Mouse (Mus musculus): ENCODE measurements around the gene Gm44511.
"Not testable (repeated sequence)": the region's sequence is repeated elsewhere in the genome, so short reads cannot be mapped to it uniquely, and the experiment has no call there.

Gene Gm44511

GRCm38 (mm10) chr6:128800696-128801095, 25.4 kb downstream of the Gm44511 start:
- not testable (repeated sequence) for DNase-seq (ENCODE audit: inconsistent age in 2 of 2, low spot score in 1 of 2)

GRCm38 (mm10) chr6:128799896-128800270, 26.2 kb downstream of the Gm44511 start:
- DNase-seq (ENCODE audit: inconsistent age in 2 of 2, low spot score in 1 of 2), result no peak

DNA sequence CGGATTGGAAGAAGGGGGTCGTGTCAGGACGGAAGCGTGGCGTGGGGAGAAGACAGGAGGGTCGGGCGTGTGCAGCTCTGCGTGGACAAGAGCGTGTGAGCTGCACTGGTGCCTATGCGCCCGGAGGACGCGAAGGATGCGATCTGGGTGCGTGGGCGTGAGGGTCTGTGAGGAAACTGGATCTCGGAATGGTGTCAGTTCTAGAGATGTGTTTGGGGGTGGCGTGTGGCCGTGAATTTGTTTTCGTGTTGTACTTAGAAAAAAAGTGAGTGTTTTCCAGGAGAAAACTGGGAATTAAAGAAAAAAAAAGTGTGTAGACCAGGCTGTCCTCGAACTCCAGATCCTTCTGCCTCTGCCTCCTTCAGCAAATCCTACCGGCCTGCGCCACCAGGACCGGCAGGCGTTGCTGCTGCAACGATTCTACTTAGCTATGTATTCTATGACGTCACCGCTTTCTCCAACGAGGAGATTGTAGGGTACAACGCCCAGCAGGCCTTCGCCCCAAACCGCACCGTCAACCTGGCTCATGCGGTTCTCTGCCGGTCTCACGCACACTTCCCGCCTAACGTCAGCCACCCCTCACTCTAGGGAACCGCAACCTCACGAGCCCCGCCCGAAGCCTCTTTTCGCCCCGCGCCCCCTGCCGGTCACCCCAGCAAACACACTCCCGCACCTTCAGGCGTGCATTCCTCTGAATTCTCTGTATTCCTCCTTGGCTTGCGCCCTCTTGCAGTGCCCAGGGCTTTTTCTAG, 26.8 kb downstream of the Gm44511 start:
- DNase-seq (ENCODE audit: inconsistent age in 2 of 2, low spot score in 1 of 2), result peak; percentile 87 to 97

DNA sequence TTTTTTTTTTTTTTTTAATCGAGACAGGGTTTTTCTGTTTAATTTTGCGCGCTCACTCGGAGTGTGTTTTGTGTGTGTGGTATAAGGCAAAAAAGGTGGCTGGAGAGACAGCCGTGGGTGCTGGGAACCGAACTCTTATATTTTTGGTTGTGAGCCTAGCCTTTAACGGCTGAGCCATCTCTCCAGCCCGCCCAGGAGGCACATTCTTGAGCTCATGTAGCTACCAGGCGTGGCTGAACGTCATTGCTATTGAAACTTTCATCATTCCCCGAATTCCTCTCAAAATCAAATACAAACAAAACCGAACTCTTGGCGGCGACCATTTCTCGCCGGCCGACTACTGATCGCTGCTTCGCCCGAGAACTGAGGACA, 27.4 kb downstream of the Gm44511 start:
- DNase-seq (ENCODE audit: inconsistent age in 2 of 2, low spot score in 1 of 2), result peak; percentile 82 to 96

GRCm38 (mm10) chr6:128797936-128798771, 28.0 kb downstream of the Gm44511 start:
- DNase-seq (ENCODE audit: inconsistent age in 2 of 2, low spot score in 1 of 2), result peak; percentile 24 to 60

DNA sequence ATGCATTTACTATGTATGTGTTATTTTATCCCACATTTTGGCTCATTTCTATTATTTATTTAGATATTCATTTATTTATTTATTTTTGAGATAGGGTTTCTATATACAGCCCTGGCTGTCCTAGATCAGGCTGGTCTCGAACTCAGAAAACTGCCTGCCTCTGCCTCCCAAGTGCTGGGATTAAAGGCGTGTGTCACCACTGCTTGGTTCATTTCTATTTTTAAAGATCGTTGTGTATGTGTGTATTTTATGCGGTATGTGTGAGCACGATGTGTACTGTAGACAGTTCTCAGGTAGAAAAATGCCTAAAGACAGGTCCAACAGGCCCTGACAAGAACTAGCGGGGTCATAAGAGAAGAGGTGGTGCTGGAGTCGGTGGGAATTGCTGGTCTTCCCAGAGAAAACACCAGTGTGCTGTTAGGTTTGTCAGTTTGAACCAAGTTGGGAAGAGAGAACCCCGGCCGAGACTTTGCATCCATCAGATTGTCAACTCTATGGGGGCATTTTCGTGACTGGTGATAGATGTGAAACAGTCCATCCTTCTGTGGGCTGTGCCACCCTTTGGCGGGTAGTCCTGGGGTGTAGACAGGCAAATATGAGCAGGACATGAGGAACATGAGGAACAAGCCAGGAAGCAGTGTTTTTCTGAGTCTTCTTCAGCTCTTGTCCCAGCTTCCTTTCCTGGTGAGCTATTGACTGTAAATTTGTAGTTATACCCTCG, 28.8 kb downstream of the Gm44511 start:
- peak in 1 of 2 experiments; percentile 31 for DNase-seq (ENCODE audit: inconsistent age in 2 of 2, low spot score in 1 of 2)

GRCm38 (mm10) chr6:128796321-128796955, 29.7 kb downstream of the Gm44511 start:
- no peak for DNase-seq (ENCODE audit: inconsistent age in 2 of 2, low spot score in 1 of 2)

- no peak for DNase-seq (ENCODE audit: inconsistent age in 2 of 2, low spot score in 1 of 2)
Measured at GRCm38 (mm10) chr6:128793734-128794133, 32.4 kb downstream of the Gm44511 start.

DNA sequence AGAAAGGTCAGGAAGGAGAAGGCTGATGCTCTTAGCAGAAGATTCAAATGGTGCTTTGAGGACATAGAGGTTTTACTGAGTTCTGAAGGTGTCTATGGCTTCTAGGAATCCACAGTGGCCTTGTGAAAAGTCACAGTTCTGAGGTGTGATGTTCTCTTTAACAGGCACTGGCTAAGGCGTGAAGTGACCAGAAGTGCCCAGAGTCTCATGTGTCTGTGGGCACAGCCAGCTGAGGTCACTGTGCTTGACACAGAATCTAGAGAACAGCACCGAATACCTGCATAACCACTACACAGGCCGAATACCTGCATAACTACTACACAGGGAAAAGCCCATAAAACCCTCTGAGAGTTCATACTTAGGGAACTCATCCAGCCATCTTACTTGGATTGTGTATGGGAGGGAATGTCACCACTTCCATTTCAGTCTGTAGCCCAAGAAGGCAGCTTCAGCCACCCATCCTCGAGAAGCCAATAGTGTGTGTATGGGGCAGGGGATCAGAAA, 35.6 kb downstream of the Gm44511 start:
- DNase-seq (ENCODE audit: inconsistent age in 2 of 2, low spot score in 1 of 2), result not testable (repeated sequence)

DNA sequence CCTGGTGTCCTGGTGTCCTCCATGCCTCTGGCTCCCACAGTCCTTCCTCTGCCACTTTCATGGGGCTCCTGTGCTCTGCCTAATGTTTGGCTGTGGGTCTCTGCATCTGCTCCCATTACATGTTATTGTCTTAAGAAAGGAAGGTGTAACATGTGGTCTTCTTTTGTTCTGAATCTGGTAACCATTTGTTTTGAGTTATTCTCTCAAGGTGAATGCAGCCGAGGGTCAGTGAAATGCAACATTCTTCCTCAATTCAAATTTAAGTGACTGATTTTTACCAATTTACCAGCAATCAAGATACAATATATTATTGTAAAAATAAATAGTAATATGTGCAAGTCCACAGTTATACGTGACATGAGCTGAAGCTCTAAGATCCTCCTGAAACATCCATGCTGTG, 37.0 kb downstream of the Gm44511 start, which contains the start of gene Klrb1c:
Gene Klrb1c (minus strand): TSS at position 101 of the 400 bp plus-strand sequence.
- DNase-seq (ENCODE audit: inconsistent age in 2 of 2, low spot score in 1 of 2), result no peak

- no peak for DNase-seq (ENCODE audit: inconsistent age in 2 of 2, low spot score in 1 of 2)
Measured at GRCm38 (mm10) chr6:128788517-128788916, 37.6 kb downstream of the Gm44511 start.

GRCm38 (mm10) chr6:128786396-128786795, 39.7 kb downstream of the Gm44511 start:
- not testable (repeated sequence) for DNase-seq (ENCODE audit: inconsistent age in 2 of 2, low spot score in 1 of 2)

- no peak for DNase-seq (ENCODE audit: inconsistent age in 2 of 2, low spot score in 1 of 2)
Measured at GRCm38 (mm10) chr6:128769481-128770253, 56.4 kb downstream of the Gm44511 start.

DNA sequence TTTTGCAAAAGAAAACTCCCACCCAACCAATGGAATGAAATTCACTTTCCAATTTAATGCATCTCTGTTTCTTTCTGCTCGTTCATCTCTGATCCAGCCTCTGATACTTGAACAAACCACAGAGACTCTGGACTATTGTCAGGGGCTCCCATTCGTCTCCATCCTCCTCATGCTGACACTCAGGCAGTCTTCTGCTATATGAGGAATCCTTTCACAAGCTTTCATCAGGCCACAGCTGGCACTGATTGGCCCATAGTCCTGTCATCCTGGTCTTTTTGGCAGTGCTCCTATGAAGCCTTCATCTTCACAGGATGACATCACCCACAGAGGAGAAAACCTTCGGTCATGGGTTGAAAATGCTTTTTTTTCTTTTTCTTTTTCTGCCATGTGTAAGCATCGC, 58.1 kb downstream of the Gm44511 start:
- no peak for DNase-seq (ENCODE audit: inconsistent age in 2 of 2, low spot score in 1 of 2)

DNA sequence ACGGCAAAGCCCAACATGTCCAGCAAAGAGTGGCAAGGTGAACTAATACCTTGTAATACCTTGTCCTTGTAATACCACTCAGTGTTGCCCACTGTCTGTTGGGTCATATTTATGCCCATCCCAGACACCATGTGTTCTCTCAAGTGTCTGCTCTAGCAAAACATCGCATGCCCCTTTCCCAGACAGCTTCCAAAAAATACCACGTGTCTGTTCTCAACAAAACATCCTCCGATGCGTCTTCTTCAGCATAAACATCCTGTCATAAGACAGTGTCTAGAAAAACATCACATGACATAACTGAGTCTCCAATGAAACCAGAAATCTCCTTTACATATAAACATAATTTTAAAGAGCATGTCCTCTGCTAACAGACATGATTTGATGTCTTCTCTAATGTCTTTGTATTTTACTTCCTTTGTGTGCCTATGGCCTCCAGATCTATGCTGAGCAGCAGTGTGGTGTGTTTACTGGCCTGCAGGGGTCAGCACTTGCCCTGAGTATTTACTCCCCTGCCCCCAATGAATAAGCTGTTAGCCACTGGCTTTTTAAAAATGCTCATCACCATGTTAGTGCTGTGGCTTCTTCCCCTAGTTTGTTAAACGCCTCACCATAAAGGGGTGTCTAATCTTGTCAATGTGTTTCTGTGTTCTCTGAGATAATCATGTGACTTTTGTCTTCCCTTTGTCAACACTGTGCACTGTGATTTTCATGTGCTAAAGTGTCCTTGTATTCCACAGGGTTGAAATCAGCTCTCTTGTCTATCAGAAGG, 59.4 kb downstream of the Gm44511 start:
- DNase-seq (ENCODE audit: inconsistent age in 2 of 2, low spot score in 1 of 2), result peak; percentile 34 to 72

- DNase-seq (ENCODE audit: inconsistent age in 2 of 2, low spot score in 1 of 2), result no peak
Measured at GRCm38 (mm10) chr6:128765211-128765610, 60.9 kb downstream of the Gm44511 start.

DNA sequence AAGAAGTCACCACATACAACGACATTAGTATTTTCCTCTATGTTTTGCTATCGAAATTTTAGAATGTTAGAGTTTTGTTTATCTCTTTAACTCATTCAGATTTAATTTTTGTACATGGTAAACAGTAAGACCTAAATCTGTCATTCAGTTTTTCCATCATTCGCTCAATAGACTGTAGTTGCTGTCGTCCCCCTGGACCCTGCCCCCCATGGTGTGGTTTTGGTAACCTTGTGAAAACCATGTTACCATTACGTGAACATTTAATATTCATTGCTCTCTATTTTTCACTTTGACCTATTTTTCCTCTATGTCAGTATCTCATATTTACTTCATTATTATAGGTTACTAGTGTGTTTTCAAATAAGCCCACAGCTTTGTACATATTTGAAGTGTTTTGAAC, 61.5 kb downstream of the Gm44511 start:
- DNase-seq (ENCODE audit: inconsistent age in 2 of 2, low spot score in 1 of 2), result no peak

DNA sequence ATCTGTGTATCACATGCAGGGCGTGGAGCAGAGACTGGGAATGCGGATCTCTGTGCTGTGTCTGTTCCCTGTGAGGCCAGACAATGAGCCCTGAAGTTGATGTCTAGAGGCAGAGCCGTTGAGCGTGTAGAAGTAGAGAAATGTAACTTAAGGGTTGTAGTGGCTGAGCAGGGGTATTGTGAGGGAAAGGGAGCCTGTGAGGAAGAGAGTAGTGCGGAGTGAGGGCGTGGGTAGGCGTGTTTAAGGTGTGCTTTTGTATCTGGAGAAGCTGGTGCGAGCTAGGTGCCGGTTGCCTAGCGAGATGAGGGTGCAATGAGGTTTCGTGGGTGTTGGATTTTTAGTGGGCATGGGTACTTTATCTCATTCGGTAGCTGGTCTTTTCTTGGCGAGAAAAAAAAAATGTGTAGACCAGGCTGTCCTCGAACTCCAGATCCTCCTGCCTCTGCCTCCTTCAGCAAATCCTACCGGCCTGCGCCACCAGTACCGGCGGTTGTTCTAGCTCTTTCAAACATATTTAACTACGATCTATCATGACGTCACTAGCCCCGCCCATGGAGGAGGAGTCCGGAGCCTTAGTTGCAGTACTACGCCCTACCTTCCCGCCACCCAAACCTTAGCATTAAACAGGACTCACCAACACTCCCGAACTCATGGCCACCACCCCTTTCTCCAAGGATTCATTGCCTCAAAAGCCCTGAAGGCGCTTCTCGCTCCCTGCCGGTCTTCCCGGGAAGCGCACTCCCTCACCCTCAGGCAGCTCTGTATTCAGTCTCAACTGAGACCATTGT, 62.2 kb downstream of the Gm44511 start:
- peak; percentile 97 to 99 for DNase-seq (ENCODE audit: inconsistent age in 2 of 2, low spot score in 1 of 2)

All from adrenal gland, adult (tissue).